Mouse (Mus musculus) hindbrain, embryonic 16.5 days (tissue): ENCODE measurements around the gene Tnfrsf8. TPM values are rescaled to one million over a fixed set of nuclear protein-coding genes. Genes with fewer than 3 reads are reported as not detected.

Source experiments
- ATAC-seq: fragments of 200-750 bp; cut with Nextera tagmentation; 2 replicates; pipeline ENCODE4 v1.8.0; 2017; ENCODE audit warnings: moderate TSS enrichment, moderate library complexity
- H3K27ac ChIP-seq: fragments of 300-500 bp; sonication (generic); 2 replicates; pipeline ENCODE4 v1.5.1; 2014; ENCODE audit warnings: low read depth, mild to moderate bottlenecking, control low read depth, low read length, moderate library complexity
- H3K27me3 ChIP-seq: fragments of 300-500 bp; sonication (generic); replicated peaks from 2 replicates; pipeline ENCODE4 v1.6.1; 2014; ENCODE audit warnings: low read length; ENCODE audit not compliant: control insufficient read depth, insufficient read depth
- H3K36me3 ChIP-seq: fragments of 300-500 bp; sonication (generic); 2 replicates; pipeline ENCODE4 v1.6.1; 2014; ENCODE audit warnings: mild to moderate bottlenecking, low read length, moderate library complexity, mixed read lengths; ENCODE audit not compliant: control insufficient read depth, insufficient read depth
- H3K4me1 ChIP-seq: fragments of 300-500 bp; sonication (generic); 2 replicates; pipeline ENCODE4 v1.6.1; 2014; ENCODE audit warnings: low read depth, low read length; ENCODE audit not compliant: control insufficient read depth, insufficient read depth
- H3K4me2 ChIP-seq: fragments of 300-500 bp; sonication (generic); 2 replicates; pipeline ENCODE4 v1.6.1; 2014; ENCODE audit warnings: mild to moderate bottlenecking, low read length, control low read depth, moderate library complexity
- H3K4me3 ChIP-seq: fragments of 300-500 bp; sonication (generic); 2 replicates; pipeline ENCODE4 v1.5.1; 2014; ENCODE audit warnings: mild to moderate bottlenecking, low read length, control low read depth, moderate library complexity
- H3K9ac ChIP-seq: fragments of 300-500 bp; sonication (generic); 2 replicates; pipeline ENCODE4 v1.6.1; 2014; ENCODE audit warnings: low read depth, mild to moderate bottlenecking, control low read depth, low read length, moderate library complexity
- H3K9me3 ChIP-seq: fragments of 300-500 bp; sonication (generic); 2 replicates; pipeline ENCODE4 v1.6.1; 2014; ENCODE audit warnings: mild to moderate bottlenecking, low read length, moderate library complexity; ENCODE audit not compliant: control insufficient read depth
- WGBS: fragments of 180-500 bp; shearing (Covaris S2); extraction: QIAGEN DNeasy Blood & Tissue Kit; methylation state at CpG from one replicate; pipeline ENCODE4 v1.1.7; 2014; 5-methylcytosine and 5-hydroxymethylcytosine counted together
- polyA plus RNA-seq: library from polyadenylated mRNA; unstranded; fragments of >200 nt; fragmentation: Nextera tagmentation; extraction: Ambion mirVana; gene quantifications from 2 replicates; pipeline ENCODE4 v1.2.1, GENCODE M21; 2015

Gene Tnfrsf8
- polyA plus RNA-seq, 1 experiment from 2014 or later, result 0.85 TPM

GRCm38 (mm10) chr4:145250002-145250401 is 65.0 kb downstream of the Tnfrsf8 start:
- ATAC-seq, result no peak
- peaks cover 9% of the 10 kb centered on the region for H3K27me3 ChIP-seq
- no peaks in the 10 kb centered on the region; the same call in 1 of the 2 replicates for H3K4me1 ChIP-seq
- WGBS, result 77% methylated on average over 4 of the region's 4 CpGs
- H3K4me3 ChIP-seq, result no peak overlapping the region
- no peaks in the 10 kb centered on the region for H3K36me3 ChIP-seq
- no peak overlapping the region for H3K4me2 ChIP-seq
- no peak overlapping the region for H3K27ac ChIP-seq
- no peaks in the 10 kb centered on the region for H3K9me3 ChIP-seq
- no peak overlapping the region for H3K9ac ChIP-seq

DNA sequence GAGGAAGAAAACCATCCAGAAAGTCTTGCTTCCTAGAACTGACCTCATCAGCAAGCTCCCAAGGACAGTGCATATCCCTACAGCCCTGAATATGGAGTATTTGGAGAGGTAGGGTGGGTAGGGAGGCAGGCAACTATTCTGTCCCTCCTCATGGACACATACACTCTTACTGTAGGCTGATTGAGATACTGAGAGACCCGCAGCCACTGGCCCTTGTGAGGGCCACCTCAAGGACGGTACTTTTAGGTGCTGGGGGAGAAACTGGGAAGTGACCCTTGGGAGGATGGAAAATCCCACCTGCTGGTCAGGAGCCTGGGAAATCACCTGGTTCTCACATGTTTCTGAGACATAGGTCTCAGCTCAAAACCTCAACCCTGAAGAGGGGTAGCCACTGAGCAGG is 67.4 kb downstream of the Tnfrsf8 start:
- Histone ChIP-seq H3K9ac (no peak overlapping the region), H3K27ac (no peak overlapping the region), H3K4me1 (no peaks in the 10 kb centered on the region; the same call in 1 of the 2 replicates), H3K4me3 (no peak overlapping the region), H3K4me2 (no peak overlapping the region), H3K27me3 (peaks cover 9% of the 10 kb centered on the region), H3K36me3 (no peaks in the 10 kb centered on the region), H3K9me3 (no peaks in the 10 kb centered on the region)
- 80% methylated on average over 2 of the region's 2 CpGs for WGBS
- ATAC-seq, result no peak

GRCm38 (mm10) chr4:145246173-145247011 is 68.6 kb downstream of the Tnfrsf8 start, which contains the start of gene Tnfrsf1b:
Gene Tnfrsf1b, minus strand, starts transcription at chr4:145246870.
- H3K4me1 ChIP-seq, result no peaks in the 10 kb centered on the region; the same call in 1 of the 2 replicates
- peak within 1 kb of the TSS; percentile 62 for H3K4me2 ChIP-seq
- ATAC-seq, result peak; percentile 83
- H3K27me3 ChIP-seq, result peaks cover 9% of the 10 kb centered on the region
- H3K36me3 ChIP-seq, result no peaks in the 10 kb centered on the region
- peak within 1 kb of the TSS; percentile 59 for H3K9ac ChIP-seq
- H3K9me3 ChIP-seq, result no peaks in the 10 kb centered on the region
- no peak within 1 kb of the TSS; the same call in 1 of the 2 replicates for H3K27ac ChIP-seq
- peak within 1 kb of the TSS; percentile 41 for H3K4me3 ChIP-seq
- WGBS, result under 1% methylated on average over 47 of the region's 47 CpGs

- Histone ChIP-seq H3K27ac (no peak overlapping the region), H3K4me3 (peak overlapping the region; percentile 41), H3K4me2 (peak overlapping the region; percentile 62), H3K9me3 (no peaks in the 10 kb centered on the region), H3K36me3 (no peaks in the 10 kb centered on the region), H3K4me1 (no peaks in the 10 kb centered on the region; the same call in 1 of the 2 replicates), H3K27me3 (peaks cover 9% of the 10 kb centered on the region), H3K9ac (no peak overlapping the region)
- 0 out of 2 replicates have a peak, but pooled peaks have one; percentile 7 for ATAC-seq
- 96% methylated on average over 3 of the region's 3 CpGs for WGBS
Measured at GRCm38 (mm10) chr4:145245581-145245980, 69.4 kb downstream of the Tnfrsf8 start.

DNA sequence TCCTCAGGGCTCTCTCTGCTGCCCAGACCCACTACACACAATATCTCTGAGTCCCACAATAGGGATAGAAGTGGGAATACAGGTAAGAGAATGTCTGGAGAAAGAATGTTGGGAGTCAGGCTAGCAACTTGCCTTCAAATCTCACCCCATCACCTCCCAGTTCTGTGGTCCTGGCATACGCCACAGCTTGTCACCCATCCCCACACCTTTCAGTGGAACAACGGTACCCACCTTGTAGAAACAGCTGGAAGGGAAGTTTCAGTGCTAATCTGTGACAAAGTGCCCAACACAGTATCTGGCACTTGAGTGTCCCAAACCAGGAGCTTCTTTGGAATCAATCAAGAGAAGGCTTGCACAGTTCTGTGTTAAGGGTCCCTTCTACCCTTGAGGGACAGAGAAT is 70.3 kb downstream of the Tnfrsf8 start:
- 91% methylated on average over 2 of the region's 2 CpGs for WGBS
- H3K4me2 ChIP-seq, result no peak overlapping the region
- H3K9ac ChIP-seq, result no peak overlapping the region
- H3K4me1 ChIP-seq, result no peaks in the 10 kb centered on the region; the same call in 1 of the 2 replicates
- no peaks in the 10 kb centered on the region for H3K9me3 ChIP-seq
- no peaks in the 10 kb centered on the region for H3K36me3 ChIP-seq
- H3K27ac ChIP-seq, result no peak overlapping the region
- ATAC-seq, result no peak
- H3K4me3 ChIP-seq, result no peak overlapping the region
- H3K27me3 ChIP-seq, result peaks cover 9% of the 10 kb centered on the region

GRCm38 (mm10) chr4:145242719-145243350 is 72.1 kb downstream of the Tnfrsf8 start:
- H3K27me3 ChIP-seq, result peaks cover 9% of the 10 kb centered on the region
- H3K9me3 ChIP-seq, result no peaks in the 10 kb centered on the region
- H3K27ac ChIP-seq, result no peak overlapping the region
- H3K36me3 ChIP-seq, result no peaks in the 10 kb centered on the region
- no peak for ATAC-seq
- 78% methylated on average over 1 of the region's 1 CpGs for WGBS
- no peak overlapping the region for H3K9ac ChIP-seq
- H3K4me3 ChIP-seq, result no peak overlapping the region
- H3K4me1 ChIP-seq, result no peaks in the 10 kb centered on the region; the same call in 1 of the 2 replicates
- H3K4me2 ChIP-seq, result no peak overlapping the region

- no peak for ATAC-seq
- no peak overlapping the region for H3K4me3 ChIP-seq
- no peak overlapping the region for H3K4me2 ChIP-seq
- peaks cover 8% of the 10 kb centered on the region for H3K27me3 ChIP-seq
- no peaks in the 10 kb centered on the region for H3K36me3 ChIP-seq
- H3K9me3 ChIP-seq, result no peaks in the 10 kb centered on the region
- H3K9ac ChIP-seq, result no peak overlapping the region
- 73% methylated on average over 4 of the region's 4 CpGs for WGBS
- no peaks in the 10 kb centered on the region for H3K4me1 ChIP-seq
- no peak overlapping the region for H3K27ac ChIP-seq
Measured at GRCm38 (mm10) chr4:145240723-145241231, 74.2 kb downstream of the Tnfrsf8 start.

DNA sequence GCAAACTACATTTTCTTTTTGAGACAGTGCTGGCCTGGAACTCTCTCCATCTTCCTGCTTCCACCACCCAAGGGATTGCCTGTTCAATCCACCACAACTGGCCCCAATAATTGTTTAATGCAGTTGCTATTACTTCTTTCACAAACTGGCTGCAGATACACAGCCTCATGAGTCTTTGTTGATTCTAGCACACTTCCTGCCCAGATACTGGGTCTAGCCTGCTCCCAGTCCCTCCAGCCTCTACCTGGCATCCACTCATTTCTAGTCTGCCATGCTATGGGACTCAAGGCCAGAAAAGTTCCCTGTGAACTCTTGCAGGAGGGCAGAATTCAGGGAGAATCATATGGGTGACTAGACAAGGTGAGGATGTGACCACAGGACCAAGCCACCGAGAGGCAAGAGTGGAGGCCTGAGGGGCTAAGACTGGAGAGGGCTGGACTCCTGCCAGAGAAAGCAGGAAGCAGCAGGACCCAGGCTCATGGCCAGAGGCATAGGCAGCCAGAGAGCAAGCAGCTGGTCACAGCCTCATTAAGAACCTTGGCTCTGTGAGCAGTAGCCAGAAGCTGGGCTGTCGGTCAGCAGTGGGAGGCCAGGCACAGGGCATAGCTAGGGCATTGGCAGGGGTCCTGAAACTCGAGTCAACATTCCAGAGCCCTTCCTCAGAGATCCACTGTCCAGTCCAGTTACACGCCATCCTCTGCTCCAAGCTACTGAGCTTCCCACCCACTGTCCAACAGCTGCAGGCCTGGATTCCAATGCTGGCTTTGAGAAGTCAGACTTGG is 75.7 kb downstream of the Tnfrsf8 start:
- Histone ChIP-seq H3K4me3 (no peak overlapping the region), H3K36me3 (no peaks in the 10 kb centered on the region), H3K4me1 (no peaks in the 10 kb centered on the region), H3K4me2 (no peak overlapping the region), H3K9me3 (no peaks in the 10 kb centered on the region), H3K27me3 (no peaks in the 10 kb centered on the region), H3K27ac (no peak overlapping the region), H3K9ac (no peak overlapping the region)
- peak; percentile 95 for ATAC-seq
- 35% methylated on average over 4 of the region's 4 CpGs for WGBS
